Mouse (Mus musculus): ENCODE measurements around the gene B4galt5. TPM values are rescaled to one million over a fixed set of nuclear protein-coding genes. Genes with fewer than 3 reads are reported as not detected.

Gene B4galt5
- polyA plus RNA-seq, 1 experiment from 2014 or later = 31.5 TPM

GRCm38 (mm10) chr2:167367777-167368281, 18.8 kb upstream of the B4galt5 start:
- 62% methylated on average over 20 of the region's 20 CpGs for WGBS
- ATAC-seq (ENCODE audit: low read depth) = no peak

GRCm38 (mm10) chr2:167367325-167367724, 18.3 kb upstream of the B4galt5 start:
- 49% methylated on average over 7 of the region's 7 CpGs for WGBS
- H3K36me3 ChIP-seq (ENCODE audit: control insufficient read depth, insufficient read depth, low read length) = no peaks in the 10 kb centered on the region
- ATAC-seq (ENCODE audit: low read depth) = no peak

More at GRCm38 (mm10) chr2:167367777-167368281, 18.8 kb upstream of the B4galt5 start:
- Histone ChIP-seq H3K27me3 (ENCODE audit: control insufficient read depth, insufficient read depth, low read length) (no peaks in the 10 kb centered on the region), H3K9ac (replicated peaks; ENCODE audit: low read depth, low read length) (no peak overlapping the region), H3K27ac (ENCODE audit: low read depth, low read length) (no peak overlapping the region), H3K9me3 (ENCODE audit: control insufficient read depth, low read length) (no peaks in the 10 kb centered on the region), H3K36me3 (ENCODE audit: control insufficient read depth, insufficient read depth, low read length) (no peaks in the 10 kb centered on the region), H3K4me3 (ENCODE audit: low read depth, low read length) (no peak overlapping the region), H3K4me1 (ENCODE audit: control insufficient read depth, insufficient read depth, low read length) (no peaks in the 10 kb centered on the region), H3K4me2 (ENCODE audit: low read depth, low read length) (no peak overlapping the region)

GRCm38 (mm10) chr2:167365063-167365462, 16.1 kb upstream of the B4galt5 start:
- H3K9ac ChIP-seq (replicated peaks; ENCODE audit: low read depth, low read length) = no peak overlapping the region
- H3K27ac ChIP-seq (ENCODE audit: low read depth, low read length) = no peak overlapping the region
- no peak overlapping the region for H3K4me3 ChIP-seq (ENCODE audit: low read depth, low read length)
- H3K36me3 ChIP-seq (ENCODE audit: control insufficient read depth, insufficient read depth, low read length) = no peaks in the 10 kb centered on the region
- no peak for ATAC-seq (ENCODE audit: low read depth)
- H3K9me3 ChIP-seq (ENCODE audit: control insufficient read depth, low read length) = no peaks in the 10 kb centered on the region
- no peaks in the 10 kb centered on the region for H3K4me1 ChIP-seq (ENCODE audit: control insufficient read depth, insufficient read depth, low read length)
- H3K27me3 ChIP-seq (ENCODE audit: control insufficient read depth, insufficient read depth, low read length) = no peaks in the 10 kb centered on the region
- 97% methylated on average over 2 of the region's 2 CpGs for WGBS
- H3K4me2 ChIP-seq (ENCODE audit: low read depth, low read length) = no peak overlapping the region

More at GRCm38 (mm10) chr2:167367325-167367724, 18.3 kb upstream of the B4galt5 start:
- no peak overlapping the region for H3K4me3 ChIP-seq (ENCODE audit: low read depth, low read length)
- no peaks in the 10 kb centered on the region for H3K4me1 ChIP-seq (ENCODE audit: control insufficient read depth, insufficient read depth, low read length)
- no peak overlapping the region for H3K9ac ChIP-seq (replicated peaks; ENCODE audit: low read depth, low read length)
- no peak overlapping the region for H3K4me2 ChIP-seq (ENCODE audit: low read depth, low read length)
- no peaks in the 10 kb centered on the region for H3K27me3 ChIP-seq (ENCODE audit: control insufficient read depth, insufficient read depth, low read length)
- no peak overlapping the region for H3K27ac ChIP-seq (ENCODE audit: low read depth, low read length)
- H3K9me3 ChIP-seq (ENCODE audit: control insufficient read depth, low read length) = no peaks in the 10 kb centered on the region

- H3K27me3 ChIP-seq (ENCODE audit: control insufficient read depth, insufficient read depth, low read length) = no peaks in the 10 kb centered on the region
- 65% methylated on average over 9 of the region's 9 CpGs for WGBS
- no peak for ATAC-seq (ENCODE audit: low read depth)
Measured at GRCm38 (mm10) chr2:167363272-167364045, 14.5 kb upstream of the B4galt5 start.

GRCm38 (mm10) chr2:167358499-167358898, 9.5 kb upstream of the B4galt5 start:
- H3K27ac ChIP-seq (ENCODE audit: low read depth, low read length) = no peak overlapping the region
- H3K4me2 ChIP-seq (ENCODE audit: low read depth, low read length) = no peak overlapping the region
- WGBS = 92% methylated on average over 2 of the region's 2 CpGs
- H3K4me1 ChIP-seq (ENCODE audit: control insufficient read depth, insufficient read depth, low read length) = no peaks in the 10 kb centered on the region
- no peak overlapping the region for H3K9ac ChIP-seq (replicated peaks; ENCODE audit: low read depth, low read length)
- no peaks in the 10 kb centered on the region for H3K36me3 ChIP-seq (ENCODE audit: control insufficient read depth, insufficient read depth, low read length)
- no peaks in the 10 kb centered on the region for H3K9me3 ChIP-seq (ENCODE audit: control insufficient read depth, low read length)
- no peak for ATAC-seq (ENCODE audit: low read depth)
- H3K4me3 ChIP-seq (ENCODE audit: low read depth, low read length) = no peak overlapping the region
- H3K27me3 ChIP-seq (ENCODE audit: control insufficient read depth, insufficient read depth, low read length) = no peaks in the 10 kb centered on the region

More at GRCm38 (mm10) chr2:167363272-167364045, 14.5 kb upstream of the B4galt5 start:
- Histone ChIP-seq H3K4me2 (ENCODE audit: low read depth, low read length) (no peak overlapping the region), H3K27ac (ENCODE audit: low read depth, low read length) (no peak overlapping the region), H3K4me1 (ENCODE audit: control insufficient read depth, insufficient read depth, low read length) (no peaks in the 10 kb centered on the region), H3K4me3 (ENCODE audit: low read depth, low read length) (no peak overlapping the region), H3K9ac (replicated peaks; ENCODE audit: low read depth, low read length) (no peak overlapping the region), H3K9me3 (ENCODE audit: control insufficient read depth, low read length) (no peaks in the 10 kb centered on the region), H3K36me3 (ENCODE audit: control insufficient read depth, insufficient read depth, low read length) (no peaks in the 10 kb centered on the region)

- no peaks in the 10 kb centered on the region for H3K27me3 ChIP-seq (ENCODE audit: control insufficient read depth, insufficient read depth, low read length)
- no peak overlapping the region for H3K4me2 ChIP-seq (ENCODE audit: low read depth, low read length)
- H3K27ac ChIP-seq (ENCODE audit: low read depth, low read length) = no peak overlapping the region
- H3K36me3 ChIP-seq (ENCODE audit: control insufficient read depth, insufficient read depth, low read length) = no peaks in the 10 kb centered on the region
- no peak for ATAC-seq (ENCODE audit: low read depth)
- H3K4me3 ChIP-seq (ENCODE audit: low read depth, low read length) = no peak overlapping the region
- H3K9me3 ChIP-seq (ENCODE audit: control insufficient read depth, low read length) = no peaks in the 10 kb centered on the region
- no peaks in the 10 kb centered on the region for H3K4me1 ChIP-seq (ENCODE audit: control insufficient read depth, insufficient read depth, low read length)
- no peak overlapping the region for H3K9ac ChIP-seq (replicated peaks; ENCODE audit: low read depth, low read length)
Measured at GRCm38 (mm10) chr2:167356885-167357284, 7.9 kb upstream of the B4galt5 start.

- 80% methylated on average over 9 of the region's 9 CpGs for WGBS
- no peak for ATAC-seq (ENCODE audit: low read depth)
Measured at GRCm38 (mm10) chr2:167354611-167355165, 5.7 kb upstream of the B4galt5 start.

GRCm38 (mm10) chr2:167354046-167354445, 5.1 kb upstream of the B4galt5 start:
- Histone ChIP-seq H3K4me2 (ENCODE audit: low read depth, low read length) (no peak overlapping the region), H3K27ac (ENCODE audit: low read depth, low read length) (no peak overlapping the region), H3K27me3 (ENCODE audit: control insufficient read depth, insufficient read depth, low read length) (no peaks in the 10 kb centered on the region), H3K9ac (replicated peaks; ENCODE audit: low read depth, low read length) (no peak overlapping the region), H3K36me3 (ENCODE audit: control insufficient read depth, insufficient read depth, low read length) (no peaks in the 10 kb centered on the region), H3K9me3 (ENCODE audit: control insufficient read depth, low read length) (no peaks in the 10 kb centered on the region), H3K4me1 (ENCODE audit: control insufficient read depth, insufficient read depth, low read length) (no peaks in the 10 kb centered on the region), H3K4me3 (ENCODE audit: low read depth, low read length) (no peak overlapping the region)
- WGBS = 87% methylated on average over 8 of the region's 8 CpGs
- no peak for ATAC-seq (ENCODE audit: low read depth)

More at GRCm38 (mm10) chr2:167354611-167355165, 5.7 kb upstream of the B4galt5 start:
- Histone ChIP-seq H3K4me3 (ENCODE audit: low read depth, low read length) (no peak overlapping the region), H3K36me3 (ENCODE audit: control insufficient read depth, insufficient read depth, low read length) (no peaks in the 10 kb centered on the region), H3K9me3 (ENCODE audit: control insufficient read depth, low read length) (no peaks in the 10 kb centered on the region), H3K4me1 (ENCODE audit: control insufficient read depth, insufficient read depth, low read length) (no peaks in the 10 kb centered on the region), H3K27me3 (ENCODE audit: control insufficient read depth, insufficient read depth, low read length) (no peaks in the 10 kb centered on the region), H3K4me2 (ENCODE audit: low read depth, low read length) (no peak overlapping the region), H3K27ac (ENCODE audit: low read depth, low read length) (no peak overlapping the region), H3K9ac (replicated peaks; ENCODE audit: low read depth, low read length) (no peak overlapping the region)

GRCm38 (mm10) chr2:167352496-167352895, 3.5 kb upstream of the B4galt5 start:
- H3K4me2 ChIP-seq (ENCODE audit: low read depth, low read length) = no peak overlapping the region
- no peaks in the 10 kb centered on the region for H3K27me3 ChIP-seq (ENCODE audit: control insufficient read depth, insufficient read depth, low read length)
- WGBS = 83% methylated on average over 6 of the region's 6 CpGs
- H3K4me3 ChIP-seq (ENCODE audit: low read depth, low read length) = no peak overlapping the region
- no peaks in the 10 kb centered on the region for H3K36me3 ChIP-seq (ENCODE audit: control insufficient read depth, insufficient read depth, low read length)
- H3K9ac ChIP-seq (replicated peaks; ENCODE audit: low read depth, low read length) = no peak overlapping the region
- ATAC-seq (ENCODE audit: low read depth) = no peak
- no peaks in the 10 kb centered on the region for H3K9me3 ChIP-seq (ENCODE audit: control insufficient read depth, low read length)
- peaks cover 2% of the 10 kb centered on the region; the same call in 1 of the 2 replicates for H3K4me1 ChIP-seq (ENCODE audit: control insufficient read depth, insufficient read depth, low read length)
- H3K27ac ChIP-seq (ENCODE audit: low read depth, low read length) = no peak overlapping the region
